Mouse (Mus musculus): ENCODE results near the gene Platr17. TPM values are rescaled to one million over a fixed set of nuclear protein-coding genes. Genes with fewer than 3 reads are reported as not detected.

Platr17 gene
- polyA plus RNA-seq, 1 experiment from 2014 or later, result 1.2 TPM

- H3K4me2 ChIP-seq, result peak overlapping the region; percentile 96; the same call in 1 of the 2 replicates
- peaks cover 26% of the 10 kb centered on the region for H3K4me1 ChIP-seq
- WGBS, result 73% methylated on average over 11 of the region's 11 CpGs
- H3K9me3 ChIP-seq (replicated peaks), result no peaks in the 10 kb centered on the region
- H3K27me3 ChIP-seq (replicated peaks), result no peaks in the 10 kb centered on the region
- ATAC-seq (ENCODE audit: low FRiP score), result no peak
- H3K27ac ChIP-seq (replicated peaks), result no peak overlapping the region
- peaks cover 46% of the 10 kb centered on the region for H3K36me3 ChIP-seq
- no peak overlapping the region for H3K9ac ChIP-seq (replicated peaks)
- H3K4me3 ChIP-seq (replicated peaks), result peak overlapping the region; percentile 91
Observed at GRCm38 (mm10) chr17:33938783-33939182, 33.8 kb downstream of the Platr17 start.

GRCm38 (mm10) chr17:33940206-33940805, 35.4 kb downstream of the Platr17 start, which contains the start of the genes Pfdn6 and Wdr46:
Pfdn6 (minus strand) TSS chr17:33940343.
Wdr46 (plus strand) TSS chr17:33940660.
- Histone ChIP-seq H3K36me3 (peaks cover 45% of the 10 kb centered on the region), H3K4me3 (replicated peaks) (peak within 1 kb of the TSS; percentile 91), H3K4me2 (peak within 1 kb of the TSS; percentile 96), H3K4me1 (peaks cover 26% of the 10 kb centered on the region), H3K9ac (replicated peaks) (peak within 1 kb of the TSS; percentile 88), H3K27me3 (replicated peaks) (no peaks in the 10 kb centered on the region), H3K9me3 (replicated peaks) (no peaks in the 10 kb centered on the region), H3K27ac (replicated peaks) (peak within 1 kb of the TSS; percentile 61)
- peak; percentile 91 for ATAC-seq (ENCODE audit: low FRiP score)
- under 1% methylated on average over 36 of the region's 36 CpGs for WGBS

- Histone ChIP-seq H3K27ac (replicated peaks) (0 out of 2 replicates have a peak overlapping the region, but pooled peaks have one; percentile 61), H3K36me3 (peaks cover 46% of the 10 kb centered on the region), H3K27me3 (replicated peaks) (no peaks in the 10 kb centered on the region), H3K4me1 (peaks cover 26% of the 10 kb centered on the region), H3K9me3 (replicated peaks) (no peaks in the 10 kb centered on the region), H3K9ac (replicated peaks) (peak overlapping the region; percentile 88), H3K4me2 (peak overlapping the region; percentile 96), H3K4me3 (replicated peaks) (peak overlapping the region; percentile 91)
- ATAC-seq (ENCODE audit: low FRiP score), result peak; percentile 12; the same call in 1 of the 2 replicates
- WGBS, result 3% methylated on average over 26 of the region's 26 CpGs
Observed at GRCm38 (mm10) chr17:33940981-33941380, 36.0 kb downstream of the Platr17 start.

GRCm38 (mm10) chr17:33941381-33941780, 36.4 kb downstream of the Platr17 start:
- H3K36me3 ChIP-seq, result peaks cover 50% of the 10 kb centered on the region

GRCm38 (mm10) chr17:33943454-33943853, 38.5 kb downstream of the Platr17 start:
- H3K9me3 ChIP-seq (replicated peaks), result no peaks in the 10 kb centered on the region
- no peak overlapping the region for H3K27ac ChIP-seq (replicated peaks)
- 94% methylated on average over 15 of the region's 15 CpGs for WGBS
- peaks cover 34% of the 10 kb centered on the region for H3K4me1 ChIP-seq
- H3K9ac ChIP-seq (replicated peaks), result no peak overlapping the region
- ATAC-seq (ENCODE audit: low FRiP score), result no peak
- H3K4me2 ChIP-seq, result no peak overlapping the region
- H3K4me3 ChIP-seq (replicated peaks), result no peak overlapping the region
- peaks cover 46% of the 10 kb centered on the region for H3K36me3 ChIP-seq
- no peaks in the 10 kb centered on the region for H3K27me3 ChIP-seq (replicated peaks)

More at GRCm38 (mm10) chr17:33941381-33941780, 36.4 kb downstream of the Platr17 start:
- Histone ChIP-seq H3K4me2 (peak overlapping the region; percentile 96), H3K9ac (replicated peaks) (peak overlapping the region; percentile 88), H3K27me3 (replicated peaks) (no peaks in the 10 kb centered on the region), H3K4me1 (peaks cover 26% of the 10 kb centered on the region), H3K27ac (replicated peaks) (no peak overlapping the region), H3K4me3 (replicated peaks) (peak overlapping the region; percentile 91), H3K9me3 (replicated peaks) (no peaks in the 10 kb centered on the region)
- WGBS, result 57% methylated on average over 19 of the region's 19 CpGs
- no peak for ATAC-seq (ENCODE audit: low FRiP score)

- Histone ChIP-seq H3K4me3 (replicated peaks) (no peak overlapping the region), H3K4me2 (no peak overlapping the region), H3K4me1 (peaks cover 47% of the 10 kb centered on the region), H3K36me3 (peaks cover 58% of the 10 kb centered on the region), H3K27me3 (replicated peaks) (no peaks in the 10 kb centered on the region), H3K9ac (replicated peaks) (no peak overlapping the region), H3K9me3 (replicated peaks) (no peaks in the 10 kb centered on the region), H3K27ac (replicated peaks) (no peak overlapping the region)
- WGBS, result 92% methylated on average over 10 of the region's 10 CpGs
- no peak for ATAC-seq (ENCODE audit: low FRiP score)
Observed at GRCm38 (mm10) chr17:33947430-33948089, 42.6 kb downstream of the Platr17 start.

GRCm38 (mm10) chr17:33948090-33948904, 43.4 kb downstream of the Platr17 start:
- H3K36me3 ChIP-seq, result peaks cover 60% of the 10 kb centered on the region
- WGBS, result 90% methylated on average over 22 of the region's 22 CpGs
- H3K9me3 ChIP-seq (replicated peaks), result no peaks in the 10 kb centered on the region
- no peak overlapping the region for H3K27ac ChIP-seq (replicated peaks)
- H3K4me1 ChIP-seq, result peaks cover 54% of the 10 kb centered on the region
- no peak for ATAC-seq (ENCODE audit: low FRiP score)
- H3K4me3 ChIP-seq (replicated peaks), result no peak overlapping the region
- H3K9ac ChIP-seq (replicated peaks), result no peak overlapping the region
- H3K4me2 ChIP-seq, result no peak overlapping the region
- no peaks in the 10 kb centered on the region for H3K27me3 ChIP-seq (replicated peaks)

GRCm38 (mm10) chr17:33948905-33949537, 44.1 kb downstream of the Platr17 start:
- H3K27ac ChIP-seq (replicated peaks), result no peak overlapping the region
- H3K36me3 ChIP-seq, result peaks cover 57% of the 10 kb centered on the region
- H3K4me3 ChIP-seq (replicated peaks), result no peak overlapping the region
- H3K27me3 ChIP-seq (replicated peaks), result no peaks in the 10 kb centered on the region
- H3K9ac ChIP-seq (replicated peaks), result no peak overlapping the region
- 89% methylated on average over 19 of the region's 19 CpGs for WGBS
- H3K4me2 ChIP-seq, result peak overlapping the region; percentile 96
- ATAC-seq (ENCODE audit: low FRiP score), result no peak
- H3K4me1 ChIP-seq, result peaks cover 61% of the 10 kb centered on the region
- H3K9me3 ChIP-seq (replicated peaks), result no peaks in the 10 kb centered on the region

GRCm38 (mm10) chr17:33950131-33950625, 45.2 kb downstream of the Platr17 start:
- WGBS, result 74% methylated on average over 10 of the region's 10 CpGs

GRCm38 (mm10) chr17:33951021-33951946, 46.3 kb downstream of the Platr17 start, which contains the start of gene B3galt4:
B3galt4 (minus strand) TSS chr17:33951488.
- Histone ChIP-seq H3K4me1 (peaks cover 71% of the 10 kb centered on the region), H3K27me3 (replicated peaks) (no peaks in the 10 kb centered on the region), H3K36me3 (peaks cover 39% of the 10 kb centered on the region), H3K4me2 (peak within 1 kb of the TSS; percentile 96), H3K4me3 (replicated peaks) (peak within 1 kb of the TSS; percentile 59), H3K9ac (replicated peaks) (peak within 1 kb of the TSS; percentile 77), H3K9me3 (replicated peaks) (no peaks in the 10 kb centered on the region), H3K27ac (replicated peaks) (peak within 1 kb of the TSS; percentile 94)
- under 1% methylated on average over 45 of the region's 45 CpGs for WGBS
- ATAC-seq (ENCODE audit: low FRiP score), result peak; percentile 80

More at GRCm38 (mm10) chr17:33950131-33950625, 45.2 kb downstream of the Platr17 start:
- Histone ChIP-seq H3K4me2 (peak overlapping the region; percentile 96), H3K4me3 (replicated peaks) (peak overlapping the region; percentile 59), H3K36me3 (peaks cover 50% of the 10 kb centered on the region), H3K9ac (replicated peaks) (peak overlapping the region; percentile 77), H3K9me3 (replicated peaks) (no peaks in the 10 kb centered on the region), H3K4me1 (peaks cover 70% of the 10 kb centered on the region), H3K27me3 (replicated peaks) (no peaks in the 10 kb centered on the region), H3K27ac (replicated peaks) (peak overlapping the region; percentile 94)
- ATAC-seq (ENCODE audit: low FRiP score), result no peak
